8 mouse cellular contexts compared by ENCODE assay signal in the genomic region with DNA sequence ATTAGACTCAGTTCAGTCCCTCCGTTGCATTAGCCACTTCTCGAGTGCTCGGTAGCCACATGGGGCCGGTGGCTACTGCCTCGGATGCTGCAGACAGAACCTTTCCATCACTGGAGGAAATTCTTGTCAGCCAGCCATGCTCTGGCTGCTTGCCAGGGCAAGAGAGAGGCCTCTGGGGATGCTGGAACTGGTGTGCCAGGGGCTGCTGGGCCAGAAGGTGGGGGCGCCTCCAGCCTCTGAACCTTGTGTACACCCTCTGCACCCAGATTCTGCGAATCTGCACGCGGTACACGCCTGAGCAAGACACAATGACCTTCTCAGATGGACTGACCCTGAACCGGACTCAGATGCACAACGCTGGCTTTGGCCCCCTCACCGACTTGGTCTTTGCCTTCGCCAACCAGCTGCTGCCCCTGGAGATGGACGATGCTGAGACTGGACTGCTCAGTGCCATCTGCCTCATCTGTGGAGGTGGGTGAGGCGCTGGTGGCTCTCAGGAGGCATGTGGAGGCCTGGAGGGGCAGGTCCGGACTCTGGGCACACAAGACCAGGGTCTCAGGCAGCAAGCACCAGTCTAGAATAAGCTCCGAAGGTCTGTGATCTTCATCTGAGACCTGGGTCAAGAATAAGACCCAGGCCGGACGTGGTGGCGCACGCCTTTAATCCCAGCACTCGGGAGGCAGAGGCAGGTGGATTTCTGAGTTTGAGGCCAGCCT. TPM values are rescaled to one million over a fixed set of nuclear protein-coding genes. Genes with fewer than 3 reads are reported as not detected.
A peak's percentile ranks its signal among the peaks of the same experiment; 100 is the strongest.
DNase-seq lines count a peak whose midpoint lies in the region; ATAC-seq lines count a peak whose summit lies in the region.

No protein-coding gene starts in this region.

- no peak for ATAC-seq in kidney, embryonic 16.5 days (ENCODE audit: low FRiP score, low TSS enrichment)
- no peak for ATAC-seq in embryonic facial prominence, embryonic 13.5 days (ENCODE audit: insufficient number of reproducible peaks, insufficient read depth, low FRiP score, low TSS enrichment, low read depth)
- no peak for ATAC-seq in hindbrain, embryonic 15.5 days (ENCODE audit: low FRiP score, low read depth)

- H3K4me3 ChIP-seq in kidney, embryonic 16.5 days (ENCODE audit: low read length), result no peak overlapping the region
- no peak overlapping the region for H3K4me3 ChIP-seq in embryonic facial prominence, embryonic 13.5 days
- no peak overlapping the region for H3K4me3 ChIP-seq in hindbrain, embryonic 15.5 days

- no peaks in the 10 kb centered on the region for H3K27me3 ChIP-seq in kidney, embryonic 16.5 days (ENCODE audit: insufficient read depth, low read length)
- no peaks in the 10 kb centered on the region for H3K27me3 ChIP-seq in embryonic facial prominence, embryonic 13.5 days
- no peaks in the 10 kb centered on the region for H3K27me3 ChIP-seq in hindbrain, embryonic 15.5 days

- H3K27ac ChIP-seq in kidney, embryonic 16.5 days (ENCODE audit: low read length), result no peak overlapping the region
- H3K27ac ChIP-seq in embryonic facial prominence, embryonic 13.5 days, result peak overlapping the region; percentile 69
- peak overlapping the region; percentile 85 for H3K27ac ChIP-seq in hindbrain, embryonic 15.5 days (replicated peaks)

- H3K4me1 ChIP-seq in kidney, embryonic 16.5 days (ENCODE audit: insufficient read depth, low read length), result peaks cover 49% of the 10 kb centered on the region
- H3K4me1 ChIP-seq in embryonic facial prominence, embryonic 13.5 days, result peaks cover 52% of the 10 kb centered on the region
- peaks cover 52% of the 10 kb centered on the region for H3K4me1 ChIP-seq in hindbrain, embryonic 15.5 days (replicated peaks)

- 75% methylated on average over 23 of the region's 23 CpGs for WGBS in kidney, embryonic 16.5 days
- WGBS in embryonic facial prominence, embryonic 13.5 days, result 74% methylated on average over 23 of the region's 23 CpGs
- 44% methylated on average over 23 of the region's 23 CpGs for WGBS in hindbrain, embryonic 15.5 days

- DNase-seq in kidney, adult 8-10 months, result peak; percentile 69 to 82
- DNase-seq in adipocyte (ENCODE audit: low spot score), result peak; percentile 82
- DNase-seq in naive thymus-derived CD4-positive, alpha-beta T cell, adult 2 months (ENCODE audit: low read depth), result peak; percentile 29
- no peak for DNase-seq in urinary bladder, postnatal 36 days (ENCODE audit: low spot score in 2 of 2)
- DNase-seq in left cerebral cortex, adult 18-20 months (ENCODE audit: low spot score in 2 of 2), result no peak

- H3K36me3 ChIP-seq in kidney, embryonic 16.5 days (ENCODE audit: insufficient read depth, low read length), result peaks cover 67% of the 10 kb centered on the region
- H3K36me3 ChIP-seq in embryonic facial prominence, embryonic 13.5 days, result peaks cover 84% of the 10 kb centered on the region
- H3K36me3 ChIP-seq in hindbrain, embryonic 15.5 days, result peaks cover 9% of the 10 kb centered on the region

- no peaks in the 10 kb centered on the region for H3K9me3 ChIP-seq in kidney, embryonic 16.5 days (ENCODE audit: low read length)
- H3K9me3 ChIP-seq in embryonic facial prominence, embryonic 13.5 days, result no peaks in the 10 kb centered on the region
- no peaks in the 10 kb centered on the region for H3K9me3 ChIP-seq in hindbrain, embryonic 15.5 days

- no peak overlapping the region for H3K4me2 ChIP-seq in kidney, embryonic 16.5 days (replicated peaks; ENCODE audit: low read depth, low read length)
- H3K4me2 ChIP-seq in embryonic facial prominence, embryonic 13.5 days, result no peak overlapping the region
- no peak overlapping the region for H3K4me2 ChIP-seq in hindbrain, embryonic 15.5 days

- no peak overlapping the region for H3K9ac ChIP-seq in kidney, embryonic 16.5 days (replicated peaks; ENCODE audit: low read length)
- peak overlapping the region; percentile 36; the same call in 1 of the 2 replicates for H3K9ac ChIP-seq in embryonic facial prominence, embryonic 13.5 days
- no peak overlapping the region for H3K9ac ChIP-seq in hindbrain, embryonic 15.5 days

RNA-seq across cellular contexts. Expression of a gene that starts 11.3 kb away (rescaled TPM):
- 0.59 TPM in 1 of 2 replicates, not detected in the other for polyA plus RNA-seq in kidney, embryonic 16.5 days (2015; fragmentation: Nextera tagmentation; extraction: Ambion mirVana)
- 0.34 and 0.44 TPM in 2 replicates for polyA plus RNA-seq in embryonic facial prominence, embryonic 13.5 days (2015; fragmentation: Nextera tagmentation; extraction: Ambion mirVana)
- polyA plus RNA-seq in hindbrain, embryonic 15.5 days (2015; fragmentation: Nextera tagmentation; extraction: Ambion mirVana), result 1.8 and 3.1 TPM in 2 replicates
- total RNA-seq in left cerebral cortex, adult 18-20 months (2021), result 1 to 10 TPM; 1.8 to 2.0 TPM

RNA-seq across cellular contexts. Expression of a gene that starts 43.9 kb away (rescaled TPM):
- polyA plus RNA-seq in kidney, embryonic 16.5 days (2015; fragmentation: Nextera tagmentation; extraction: Ambion mirVana), result 31.4 and 32.5 TPM in 2 replicates
- 39.4 and 44.7 TPM in 2 replicates for polyA plus RNA-seq in embryonic facial prominence, embryonic 13.5 days (2015; fragmentation: Nextera tagmentation; extraction: Ambion mirVana)
- 11.4 and 16.8 TPM in 2 replicates for polyA plus RNA-seq in hindbrain, embryonic 15.5 days (2015; fragmentation: Nextera tagmentation; extraction: Ambion mirVana)
- 10 to 100 TPM; 14.4 to 14.9 TPM for total RNA-seq in left cerebral cortex, adult 18-20 months (2021)

RNA-seq across cellular contexts. Expression of a gene that starts 52.5 kb away (rescaled TPM):
- polyA plus RNA-seq in kidney, embryonic 16.5 days (2015; fragmentation: Nextera tagmentation; extraction: Ambion mirVana), result 213 and 252 TPM in 2 replicates
- polyA plus RNA-seq in embryonic facial prominence, embryonic 13.5 days (2015; fragmentation: Nextera tagmentation; extraction: Ambion mirVana), result 272 and 279 TPM in 2 replicates
- 43.7 and 56.9 TPM in 2 replicates for polyA plus RNA-seq in hindbrain, embryonic 15.5 days (2015; fragmentation: Nextera tagmentation; extraction: Ambion mirVana)
- under 1 TPM; 0.40 to 0.67 TPM for total RNA-seq in left cerebral cortex, adult 18-20 months (2021)

Comparison
In these comparisons a context has a peak if more than half of its experiments do, and no peak if none do; other contexts are left out.
1. DNase-seq: peak in kidney, adult 8-10 months (2 of 2), adipocyte (single experiment) and naive thymus-derived CD4-positive, alpha-beta T cell, adult 2 months (single experiment); none in urinary bladder, postnatal 36 days (0 of 2) and left cerebral cortex, adult 18-20 months (0 of 2).